Mouse (Mus musculus): ENCODE results near the gene Plpp2.

- no peak for TF ChIP-seq USF1 (IDR thresholded peaks at IDR 0.05; ENCODE audit: low read depth, low read length)
- TF ChIP-seq MEF2A (IDR thresholded peaks at IDR 0.05; ENCODE audit: borderline replicate concordance, low read depth, low read length) = no peak
- no peak for TF ChIP-seq POLR2A (IDR thresholded peaks at IDR 0.05; ENCODE audit: low read depth, low read length)
- TF ChIP-seq SIN3A (IDR thresholded peaks at IDR 0.05; ENCODE audit: low read length) = no peak
- no peak for TF ChIP-seq CTCF (conservative IDR thresholded peaks at IDR 0.05 in 1 of 2, IDR thresholded peaks at IDR 0.05 in 1 of 2; ENCODE audit: low read depth in 2 of 2, low read length in 2 of 2)
- TF ChIP-seq SMC3 (IDR thresholded peaks at IDR 0.05; ENCODE audit: low read depth, low read length) = no peak
- TF ChIP-seq KAT2A (IDR thresholded peaks at IDR 0.05; ENCODE audit: insufficient replicate concordance, low read length) = no peak
- no peak for TF ChIP-seq CHD1 (IDR thresholded peaks at IDR 0.05; ENCODE audit: low read depth, low read length)
- no peak for TF ChIP-seq ZKSCAN1 (IDR thresholded peaks at IDR 0.05; ENCODE audit: borderline replicate concordance, low read depth, low read length)
Observed at GRCm38 (mm10) chr10:79573611-79574010, 40.0 kb upstream of the Plpp2 start.

Measured in CH12.LX (cell line).